Mouse (Mus musculus): ENCODE measurements around the gene Ttbk2.

Gene Ttbk2

GRCm38 (mm10) chr2:120731877-120732530, 118.4 kb downstream of the Ttbk2 start:
- no peak for DNase-seq

DNA sequence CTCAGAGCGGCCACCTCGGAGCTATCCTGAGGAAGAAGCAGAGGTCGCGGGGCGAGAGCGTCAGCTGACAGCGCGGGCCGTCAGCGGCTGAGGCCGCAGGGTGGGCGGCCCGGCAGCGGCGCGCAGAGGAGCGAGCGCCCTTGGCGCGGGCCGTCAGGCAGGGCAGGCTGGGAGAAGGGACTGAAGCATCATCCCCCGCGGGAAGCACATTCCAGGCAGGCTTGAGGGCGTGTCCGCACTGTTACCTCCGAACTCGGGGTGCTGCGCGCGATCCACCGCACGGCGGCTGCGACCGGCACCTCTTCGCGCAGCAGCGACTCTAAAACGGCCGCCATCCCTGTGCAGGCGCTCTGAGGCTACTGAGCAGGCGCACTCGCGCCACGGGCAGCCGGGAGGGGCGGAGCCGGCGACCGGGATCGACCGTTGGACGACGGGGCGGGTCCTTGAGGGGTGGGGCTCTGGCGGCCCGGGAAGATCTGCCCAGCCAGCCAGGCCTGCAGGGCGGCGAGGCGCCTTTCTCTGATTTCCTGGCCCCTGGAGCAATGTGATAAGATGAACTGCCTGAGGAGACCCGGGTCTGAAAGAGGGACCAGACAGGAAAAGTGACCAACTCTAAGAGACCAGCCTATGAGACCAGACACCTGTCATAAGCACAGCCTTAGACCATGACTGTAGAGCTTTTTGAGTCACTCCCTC, 119.1 kb downstream of the Ttbk2 start:
- DNase-seq = peak; percentile 94 to 95

DNA sequence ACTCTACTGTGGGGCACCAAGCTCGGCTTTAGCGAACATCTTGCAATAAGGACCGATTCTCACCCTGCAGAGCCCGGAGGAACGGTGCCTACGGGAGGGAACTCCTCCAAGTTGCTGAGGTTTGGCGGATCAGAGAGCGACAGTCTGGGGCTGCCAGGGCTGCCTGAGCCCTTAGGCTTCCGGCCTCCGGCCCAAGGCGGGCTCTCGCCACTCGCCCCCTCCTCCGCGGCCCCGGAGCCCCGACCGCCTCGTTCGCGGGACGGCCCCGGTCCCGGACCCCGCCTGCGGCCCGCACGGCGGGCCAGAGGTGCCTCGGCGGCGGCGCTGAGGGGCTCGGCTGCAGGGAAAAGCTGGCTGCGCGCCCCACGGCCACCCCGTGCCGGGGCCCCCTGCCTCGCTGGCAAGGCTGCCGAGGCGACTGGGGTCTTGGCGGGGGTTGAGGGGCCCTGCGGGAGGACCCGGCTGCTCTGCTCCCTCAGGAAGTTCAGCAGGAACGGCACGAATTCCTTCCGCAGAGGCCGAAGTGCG, 119.7 kb downstream of the Ttbk2 start:
- DNase-seq = peak in 1 of 2 experiments; percentile 53

DNA sequence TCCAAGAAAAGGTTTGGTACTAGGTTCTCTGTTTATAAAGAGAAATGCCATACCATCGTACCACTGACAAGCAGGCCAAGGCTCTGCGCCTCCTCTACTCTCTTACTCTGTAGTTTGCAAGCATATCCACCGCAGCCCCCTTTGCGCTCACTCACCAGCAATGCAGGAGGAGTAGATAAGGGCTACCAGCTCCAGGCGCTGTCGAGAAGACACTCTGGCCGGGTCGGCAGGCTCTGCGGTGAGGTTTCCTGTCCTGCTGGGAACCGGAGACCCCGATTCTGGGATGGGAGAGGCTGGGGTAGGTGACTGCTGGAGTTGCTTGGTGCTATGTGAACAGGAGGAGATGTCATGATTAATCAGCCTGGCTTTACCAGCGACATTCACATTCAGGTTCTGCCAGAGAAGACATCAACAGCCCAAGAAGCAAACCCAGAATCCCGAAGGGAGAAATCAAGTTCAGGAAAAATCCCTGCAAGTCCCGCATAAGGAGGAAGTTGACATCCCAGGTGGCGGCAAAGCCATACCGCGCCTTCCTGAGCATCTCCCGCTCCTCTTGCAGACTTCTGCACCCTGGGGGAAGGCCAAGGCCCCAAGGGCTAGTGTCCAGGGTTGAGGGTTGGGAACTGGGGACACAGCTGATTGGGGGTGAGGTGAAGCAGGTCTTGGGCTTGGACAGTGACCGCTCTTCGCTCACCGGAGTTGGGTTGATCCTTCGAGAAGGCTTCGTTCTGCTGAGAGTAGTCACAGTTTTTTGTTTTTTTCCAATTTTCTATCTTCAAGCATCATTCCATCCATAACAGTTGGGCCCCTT, 120.4 kb downstream of the Ttbk2 start:
- peak; percentile 29 to 33 for DNase-seq

- no peak for DNase-seq
Measured at GRCm38 (mm10) chr2:120724176-120724575, 126.2 kb downstream of the Ttbk2 start.

DNA sequence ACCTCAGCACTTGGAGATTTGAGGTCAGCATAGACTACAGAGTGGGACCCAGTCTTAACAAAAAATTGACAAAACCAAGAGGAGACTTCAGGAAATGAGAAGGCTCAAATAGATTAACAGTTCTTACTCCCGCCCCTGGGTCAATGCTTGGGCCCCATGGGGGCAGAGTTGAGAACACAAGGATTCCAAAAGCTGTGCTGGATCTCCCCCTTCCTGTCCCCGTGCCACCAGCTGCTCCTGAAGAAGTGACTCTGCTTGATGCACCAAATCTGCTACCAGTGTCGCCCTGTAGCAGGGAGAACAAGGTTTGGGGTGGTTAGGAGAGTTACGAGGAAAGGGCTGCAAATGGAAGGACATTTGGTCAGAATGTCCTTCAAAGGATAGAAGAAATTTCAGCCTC, 126.8 kb downstream of the Ttbk2 start:
- no peak for DNase-seq

- DNase-seq = no peak
Measured at GRCm38 (mm10) chr2:120722491-120722890, 127.9 kb downstream of the Ttbk2 start.

GRCm38 (mm10) chr2:120721911-120722310, 128.5 kb downstream of the Ttbk2 start:
- DNase-seq = no peak

DNA sequence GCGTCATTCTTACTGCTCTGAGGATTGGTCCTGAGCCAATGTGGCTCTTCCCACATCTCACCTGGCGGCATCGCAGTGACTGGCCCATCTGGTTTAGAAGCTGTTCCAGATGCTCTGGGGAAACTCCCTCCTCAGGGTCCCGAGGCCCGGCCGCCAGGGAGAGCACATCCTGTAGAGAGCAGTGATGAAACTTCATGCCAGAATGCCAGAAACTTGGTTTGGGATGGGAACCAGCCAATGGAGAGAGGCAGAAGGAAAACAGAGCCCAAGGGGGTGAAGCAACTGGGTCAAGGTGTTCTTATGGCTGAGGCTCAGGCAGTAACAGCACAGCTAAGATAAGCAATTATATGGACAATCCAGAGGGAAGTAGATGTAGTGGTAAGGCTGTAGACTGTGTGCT, 129.6 kb downstream of the Ttbk2 start:
- no peak for DNase-seq

DNA sequence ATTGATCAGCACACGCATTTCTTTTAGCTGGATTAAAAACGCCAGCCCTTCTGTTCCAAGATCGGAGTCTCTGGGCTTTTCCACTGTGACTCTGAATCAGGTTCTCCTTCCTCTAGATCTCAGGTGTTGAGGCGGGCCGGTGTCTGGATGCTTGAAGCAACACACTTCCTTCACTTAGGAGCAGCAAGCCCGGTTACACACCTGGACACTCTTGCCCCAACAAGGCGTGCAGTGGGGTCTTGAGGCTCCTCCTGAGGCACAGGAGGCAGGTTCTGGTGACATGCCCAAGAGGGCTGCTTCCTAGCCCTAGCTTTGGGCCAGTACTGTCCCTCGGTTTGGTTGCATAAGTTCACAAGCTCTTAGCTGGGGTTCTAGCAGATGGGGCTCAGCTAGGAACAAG, 131.9 kb downstream of the Ttbk2 start:
- no peak for DNase-seq

GRCm38 (mm10) chr2:120713441-120713840, 137.0 kb downstream of the Ttbk2 start:
- DNase-seq = no peak

DNA sequence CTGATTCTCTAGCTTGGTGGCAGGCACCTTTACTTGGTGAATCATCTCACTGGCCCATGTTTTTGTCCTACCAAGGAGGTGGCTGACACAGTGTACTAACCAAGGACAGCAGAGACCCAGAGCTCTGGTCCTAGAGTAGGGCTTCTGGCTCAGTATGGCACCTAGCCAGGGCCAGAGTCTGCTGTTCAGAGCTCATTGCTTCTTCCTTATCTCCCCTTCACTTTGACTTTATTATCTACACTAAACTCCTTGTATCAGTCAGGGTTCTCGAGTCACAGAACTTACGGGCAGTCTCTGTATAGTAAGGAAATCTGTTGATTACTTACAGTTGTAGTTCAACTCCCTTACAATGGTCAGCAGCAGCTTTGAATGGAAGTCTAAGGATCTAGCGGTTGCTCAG, 139.5 kb downstream of the Ttbk2 start:
- no peak for DNase-seq

- DNase-seq = no peak
Measured at GRCm38 (mm10) chr2:120710154-120710553, 140.2 kb downstream of the Ttbk2 start.

- no peak for DNase-seq
Measured at GRCm38 (mm10) chr2:120707041-120707440, 143.4 kb downstream of the Ttbk2 start.

GRCm38 (mm10) chr2:120702675-120703074, 147.7 kb downstream of the Ttbk2 start:
- DNase-seq = no peak

DNA sequence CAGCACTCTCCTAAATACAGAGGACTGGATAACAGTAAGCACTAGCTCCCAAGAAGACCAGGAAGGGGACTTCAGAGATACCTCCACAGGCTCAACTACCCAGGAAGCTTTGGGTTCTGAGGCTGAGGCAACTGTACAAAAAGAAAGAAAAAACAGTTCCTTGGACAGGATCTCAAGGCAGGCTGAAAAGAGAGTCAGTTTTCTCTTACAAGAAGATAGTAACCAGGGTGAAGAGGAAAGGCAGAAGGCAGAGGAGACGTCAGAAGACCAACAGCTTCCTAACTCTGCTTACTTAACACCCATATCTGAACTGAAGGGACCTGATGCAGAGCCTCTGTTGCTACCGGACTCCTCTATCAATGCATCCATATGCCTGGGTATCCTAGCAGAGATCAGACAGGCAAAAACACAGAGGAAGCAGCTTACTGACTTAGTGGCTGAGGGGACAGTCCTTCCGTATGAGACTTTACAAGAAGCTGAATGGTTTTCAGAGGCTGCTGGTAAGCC, 150.0 kb downstream of the Ttbk2 start:
- DNase-seq = no peak

GRCm38 (mm10) chr2:120697767-120698166, 152.6 kb downstream of the Ttbk2 start:
- no peak for DNase-seq
